Mouse (Mus musculus): ENCODE measurements around the gene Gng8. TPM values are rescaled to one million over a fixed set of nuclear protein-coding genes. Genes with fewer than 3 reads are reported as not detected.

Gene Gng8
- polyA plus RNA-seq, 1 experiment from 2014 or later, result 7.3 TPM

DNA sequence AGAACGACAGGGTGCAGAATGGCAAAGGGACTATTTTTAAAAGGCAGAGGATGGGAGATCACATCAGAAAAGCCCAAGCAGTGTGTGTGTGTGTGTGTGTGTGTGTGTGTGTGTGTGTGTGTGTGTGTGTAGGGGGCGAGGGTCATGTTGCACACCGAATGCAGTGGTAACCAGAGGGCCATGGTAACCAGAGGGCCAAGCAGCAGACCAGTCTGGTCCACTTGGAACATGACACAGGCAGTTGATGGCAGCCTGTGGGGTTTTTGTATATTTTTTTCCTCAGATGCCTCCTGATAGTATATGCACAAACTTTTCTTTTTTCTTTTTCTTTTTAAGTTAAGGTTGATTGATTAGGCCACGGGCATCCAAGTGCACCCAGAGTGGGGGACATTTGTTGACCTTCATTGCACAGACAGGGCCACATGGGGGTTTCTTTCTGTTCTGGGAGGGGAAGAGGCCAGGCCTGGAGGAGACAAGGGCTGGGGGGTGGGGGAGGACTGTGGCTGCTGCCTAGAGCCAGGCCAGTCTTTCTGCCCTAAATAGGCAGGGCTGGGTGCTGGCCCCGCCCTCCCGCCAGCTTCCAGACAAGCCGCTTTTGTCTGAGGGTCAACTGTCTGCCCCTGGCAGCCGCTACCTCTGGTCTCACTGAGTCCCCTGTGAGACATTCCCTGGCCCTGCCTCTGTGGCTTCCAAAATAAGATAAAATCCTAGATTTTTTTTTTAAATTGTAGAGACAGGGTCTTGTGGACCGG is 11.6 kb upstream of the Gng8 start:
- DNase-seq (ENCODE audit: low spot score), result no peak
- Histone ChIP-seq H3K9ac (ENCODE audit: low read depth, low read length) (no peak overlapping the region), H3K4me2 (ENCODE audit: low read length) (no peak overlapping the region)

DNA sequence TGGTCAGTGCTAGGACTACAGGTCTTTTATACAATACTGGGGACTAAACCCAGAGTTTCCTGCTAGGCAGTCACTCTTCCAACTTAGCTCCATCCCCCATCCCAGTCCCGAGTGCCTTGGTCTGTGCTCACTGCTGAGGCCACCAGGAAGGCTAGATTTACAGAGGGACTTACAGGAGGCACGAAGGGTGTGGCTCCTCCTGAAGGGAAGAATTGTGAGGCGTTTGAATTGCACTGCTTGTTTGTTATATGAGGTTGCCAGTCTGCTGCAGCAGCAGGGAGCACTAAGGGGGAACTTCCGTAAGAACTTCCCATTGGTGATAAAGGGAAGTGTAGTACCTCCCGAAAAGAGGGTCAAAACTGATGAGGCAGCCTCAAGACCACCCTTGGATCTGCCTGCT is 11.0 kb upstream of the Gng8 start:
- TF ChIP-seq CTCF (IDR thresholded peaks at IDR 0.05; ENCODE audit: low read depth), result no peak
- Histone ChIP-seq H3K4me3 (replicated peaks; ENCODE audit: low read depth, low read length) (no peak overlapping the region), H3K4me1 (replicated peaks; ENCODE audit: insufficient read depth, low read length) (peaks cover 11% of the 10 kb centered on the region), H3K27ac (no peak overlapping the region), H3K27me3 (ENCODE audit: insufficient read depth, low read length) (no peaks in the 10 kb centered on the region; the same call in 1 of the 2 replicates), H3K9me3 (replicated peaks; ENCODE audit: low read length) (0 out of 2 replicates have a peak, but pooled peaks cover 7% of the 10 kb centered on the region), H3K9ac (ENCODE audit: low read depth, low read length) (no peak overlapping the region), H3K4me2 (ENCODE audit: low read length) (no peak overlapping the region), H3K36me3 (ENCODE audit: insufficient read depth, low read length) (0 out of 2 replicates have a peak, but pooled peaks cover 11% of the 10 kb centered on the region)
- no peak for ATAC-seq (replicated peaks; ENCODE audit: low FRiP score, low read depth)
- no peak for DNase-seq (ENCODE audit: low spot score)
- 49% methylated on average over 5 of the region's 5 CpGs for WGBS

More for the DNA sequence above, 11.6 kb upstream of the Gng8 start:
- H3K36me3 ChIP-seq (ENCODE audit: insufficient read depth, low read length), result 0 out of 2 replicates have a peak, but pooled peaks cover 6% of the 10 kb centered on the region
- no peak overlapping the region for H3K27ac ChIP-seq
- H3K27me3 ChIP-seq (ENCODE audit: insufficient read depth, low read length), result no peaks in the 10 kb centered on the region
- peaks cover 11% of the 10 kb centered on the region for H3K4me1 ChIP-seq (replicated peaks; ENCODE audit: insufficient read depth, low read length)
- ATAC-seq (replicated peaks; ENCODE audit: low FRiP score, low read depth), result no peak
- no peak overlapping the region for H3K4me3 ChIP-seq (replicated peaks; ENCODE audit: low read depth, low read length)
- H3K9me3 ChIP-seq (replicated peaks; ENCODE audit: low read length), result 0 out of 2 replicates have a peak, but pooled peaks cover 2% of the 10 kb centered on the region
- 26% methylated on average over 8 of the region's 9 CpGs for WGBS
- no peak for TF ChIP-seq CTCF (IDR thresholded peaks at IDR 0.05; ENCODE audit: low read depth)

DNA sequence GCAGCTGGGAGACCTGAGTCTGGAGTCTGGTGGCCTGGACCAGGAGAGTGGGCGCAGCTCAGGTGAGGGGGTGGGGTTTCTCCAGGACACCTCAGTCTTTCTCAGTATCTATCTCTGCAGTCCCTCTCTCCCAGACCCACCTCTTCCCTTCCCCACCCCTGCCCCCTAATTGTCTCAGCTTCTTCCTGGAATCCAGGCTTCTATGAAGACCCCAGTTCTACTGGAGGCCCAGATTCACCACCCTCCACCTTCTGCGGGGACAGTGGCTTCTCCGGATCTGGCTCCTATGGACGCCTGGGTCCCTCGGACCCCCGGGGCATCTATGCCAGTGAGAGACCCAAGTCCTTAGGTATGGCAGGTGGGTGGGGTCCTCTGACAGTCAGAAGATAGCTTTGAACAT is 8.4 kb upstream of the Gng8 start:
- 92% methylated on average over 6 of the region's 6 CpGs for WGBS

DNA sequence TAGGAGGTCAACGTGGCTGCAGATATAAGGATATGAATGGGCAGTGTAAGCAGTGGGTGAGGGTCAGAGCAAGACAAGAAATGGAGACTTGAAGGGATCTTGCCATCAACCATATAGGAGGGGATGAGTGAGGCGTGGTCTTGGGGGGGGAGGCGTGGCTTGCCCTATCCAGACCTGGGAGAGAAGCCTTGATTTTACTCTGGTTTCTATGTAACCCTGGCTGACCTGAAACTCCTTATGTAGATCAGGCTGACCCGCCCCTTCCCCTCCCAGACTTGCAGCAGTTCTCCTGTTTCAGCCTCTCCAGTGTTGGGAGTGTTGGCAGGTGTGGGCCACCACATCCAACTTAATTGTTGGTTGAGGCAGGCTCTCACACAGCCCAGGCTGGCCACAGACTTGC is 7.3 kb upstream of the Gng8 start:
- TF ChIP-seq CTCF (IDR thresholded peaks at IDR 0.05; ENCODE audit: low read depth), result no peak
- H3K4me1 ChIP-seq (replicated peaks; ENCODE audit: insufficient read depth, low read length), result peaks cover 6% of the 10 kb centered on the region
- H3K4me2 ChIP-seq (ENCODE audit: low read length), result no peak overlapping the region
- H3K9ac ChIP-seq (ENCODE audit: low read depth, low read length), result no peak overlapping the region
- ATAC-seq (replicated peaks; ENCODE audit: low FRiP score, low read depth) (no peak), DNase-seq (ENCODE audit: low spot score) (no peak)
- WGBS, result 79% methylated on average over 4 of the region's 4 CpGs
- H3K27ac ChIP-seq, result no peak overlapping the region
- H3K27me3 ChIP-seq (ENCODE audit: insufficient read depth, low read length), result no peaks in the 10 kb centered on the region; the same call in 1 of the 2 replicates
- H3K36me3 ChIP-seq (ENCODE audit: insufficient read depth, low read length), result peaks cover 19% of the 10 kb centered on the region; the same call in 1 of the 2 replicates
- peaks cover 12% of the 10 kb centered on the region; the same call in 1 of the 2 replicates for H3K9me3 ChIP-seq (replicated peaks; ENCODE audit: low read length)
- no peak overlapping the region for H3K4me3 ChIP-seq (replicated peaks; ENCODE audit: low read depth, low read length)

More for the DNA sequence above, 8.4 kb upstream of the Gng8 start:
- Histone ChIP-seq H3K9me3 (replicated peaks; ENCODE audit: low read length) (peaks cover 12% of the 10 kb centered on the region; the same call in 1 of the 2 replicates), H3K27me3 (ENCODE audit: insufficient read depth, low read length) (no peaks in the 10 kb centered on the region; the same call in 1 of the 2 replicates), H3K4me1 (replicated peaks; ENCODE audit: insufficient read depth, low read length) (peaks cover 6% of the 10 kb centered on the region), H3K36me3 (ENCODE audit: insufficient read depth, low read length) (peaks cover 19% of the 10 kb centered on the region; the same call in 1 of the 2 replicates), H3K27ac (no peak overlapping the region), H3K4me2 (ENCODE audit: low read length) (no peak overlapping the region), H3K9ac (ENCODE audit: low read depth, low read length) (no peak overlapping the region), H3K4me3 (replicated peaks; ENCODE audit: low read depth, low read length) (no peak overlapping the region)
- DNase-seq (ENCODE audit: low spot score), result no peak
- no peak for TF ChIP-seq CTCF (IDR thresholded peaks at IDR 0.05; ENCODE audit: low read depth)
- ATAC-seq (replicated peaks; ENCODE audit: low FRiP score, low read depth), result no peak

DNA sequence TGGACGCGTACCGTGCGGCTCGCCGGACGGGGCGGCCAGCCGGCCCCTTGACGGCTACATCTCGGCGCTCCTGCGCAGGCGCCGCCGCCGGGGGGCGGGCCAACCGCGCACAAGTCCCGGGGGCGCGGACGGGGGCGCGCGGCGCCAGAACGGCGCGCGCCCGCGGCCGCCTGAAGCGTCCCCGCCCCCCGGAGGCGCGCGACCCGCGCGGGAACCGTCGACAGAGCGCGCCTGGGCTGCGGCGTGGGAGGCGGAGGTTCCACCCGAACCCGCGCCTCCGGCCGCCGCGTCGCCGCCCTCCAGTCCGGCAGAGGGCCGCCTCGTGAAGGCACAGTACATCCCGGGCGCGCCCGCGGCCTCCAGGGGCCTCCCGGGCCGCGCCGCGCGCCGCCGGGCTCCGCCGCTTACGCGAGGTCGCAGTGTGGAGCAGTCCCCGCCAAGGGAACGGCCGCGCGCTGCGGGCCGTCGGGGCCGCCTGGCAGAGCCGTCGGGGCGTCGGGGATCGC is 6.3 kb upstream of the Gng8 start:
- Histone ChIP-seq H3K27me3 (ENCODE audit: insufficient read depth, low read length) (no peaks in the 10 kb centered on the region; the same call in 1 of the 2 replicates), H3K36me3 (ENCODE audit: insufficient read depth, low read length) (peaks cover 19% of the 10 kb centered on the region; the same call in 1 of the 2 replicates), H3K4me1 (replicated peaks; ENCODE audit: insufficient read depth, low read length) (peaks cover 3% of the 10 kb centered on the region), H3K4me3 (replicated peaks; ENCODE audit: low read depth, low read length) (peak overlapping the region; percentile 18), H3K27ac (no peak overlapping the region), H3K4me2 (ENCODE audit: low read length) (peak overlapping the region; percentile 41), H3K9me3 (replicated peaks; ENCODE audit: low read length) (peaks cover 12% of the 10 kb centered on the region; the same call in 1 of the 2 replicates), H3K9ac (ENCODE audit: low read depth, low read length) (no peak overlapping the region)
- no peak for TF ChIP-seq CTCF (IDR thresholded peaks at IDR 0.05; ENCODE audit: low read depth)
- ATAC-seq (replicated peaks; ENCODE audit: low FRiP score, low read depth) (peak; percentile 13; the same call in 1 of the 2 replicates), DNase-seq (ENCODE audit: low spot score) (no peak)
- 26% methylated on average over 92 of the region's 95 CpGs for WGBS

DNA sequence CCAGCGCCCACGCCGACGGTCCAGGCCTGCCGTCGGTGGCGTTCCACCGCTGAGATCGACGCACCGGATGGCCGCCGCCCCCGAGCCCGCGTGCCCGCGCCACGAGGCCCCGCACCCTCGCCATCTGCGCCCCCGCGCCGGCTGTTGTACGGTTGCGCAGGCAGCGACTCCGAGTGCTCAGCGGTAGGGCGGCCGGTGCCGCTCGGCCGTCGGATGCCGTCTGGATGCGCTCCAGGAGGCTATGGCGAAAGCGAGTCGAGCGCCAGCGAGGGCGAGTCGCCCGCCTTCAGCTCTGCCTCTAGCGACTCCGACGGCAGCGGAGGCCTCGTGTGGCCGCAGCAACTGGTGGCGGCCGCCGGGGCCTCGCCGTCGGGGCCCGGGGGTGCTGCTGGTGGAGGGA is 5.7 kb upstream of the Gng8 start:
- H3K9ac ChIP-seq (ENCODE audit: low read depth, low read length), result no peak overlapping the region
- 62% methylated on average over 59 of the region's 59 CpGs for WGBS
- H3K27ac ChIP-seq, result no peak overlapping the region
- H3K4me1 ChIP-seq (replicated peaks; ENCODE audit: insufficient read depth, low read length), result no peaks in the 10 kb centered on the region
- DNase-seq (ENCODE audit: low spot score), result no peak
- H3K27me3 ChIP-seq (ENCODE audit: insufficient read depth, low read length), result no peaks in the 10 kb centered on the region; the same call in 1 of the 2 replicates
- no peak for TF ChIP-seq CTCF (IDR thresholded peaks at IDR 0.05; ENCODE audit: low read depth)
- H3K4me2 ChIP-seq (ENCODE audit: low read length), result no peak overlapping the region
- H3K9me3 ChIP-seq (replicated peaks; ENCODE audit: low read length), result peaks cover 12% of the 10 kb centered on the region; the same call in 1 of the 2 replicates
- peak overlapping the region; percentile 18; the same call in 1 of the 2 replicates for H3K4me3 ChIP-seq (replicated peaks; ENCODE audit: low read depth, low read length)
- ATAC-seq (replicated peaks; ENCODE audit: low FRiP score, low read depth), result no peak
- H3K36me3 ChIP-seq (ENCODE audit: insufficient read depth, low read length), result peaks cover 19% of the 10 kb centered on the region; the same call in 1 of the 2 replicates

All from kidney, postnatal 0 days (tissue).